ENCODE assay signal across 8 mouse cellular contexts in the genomic region with DNA sequence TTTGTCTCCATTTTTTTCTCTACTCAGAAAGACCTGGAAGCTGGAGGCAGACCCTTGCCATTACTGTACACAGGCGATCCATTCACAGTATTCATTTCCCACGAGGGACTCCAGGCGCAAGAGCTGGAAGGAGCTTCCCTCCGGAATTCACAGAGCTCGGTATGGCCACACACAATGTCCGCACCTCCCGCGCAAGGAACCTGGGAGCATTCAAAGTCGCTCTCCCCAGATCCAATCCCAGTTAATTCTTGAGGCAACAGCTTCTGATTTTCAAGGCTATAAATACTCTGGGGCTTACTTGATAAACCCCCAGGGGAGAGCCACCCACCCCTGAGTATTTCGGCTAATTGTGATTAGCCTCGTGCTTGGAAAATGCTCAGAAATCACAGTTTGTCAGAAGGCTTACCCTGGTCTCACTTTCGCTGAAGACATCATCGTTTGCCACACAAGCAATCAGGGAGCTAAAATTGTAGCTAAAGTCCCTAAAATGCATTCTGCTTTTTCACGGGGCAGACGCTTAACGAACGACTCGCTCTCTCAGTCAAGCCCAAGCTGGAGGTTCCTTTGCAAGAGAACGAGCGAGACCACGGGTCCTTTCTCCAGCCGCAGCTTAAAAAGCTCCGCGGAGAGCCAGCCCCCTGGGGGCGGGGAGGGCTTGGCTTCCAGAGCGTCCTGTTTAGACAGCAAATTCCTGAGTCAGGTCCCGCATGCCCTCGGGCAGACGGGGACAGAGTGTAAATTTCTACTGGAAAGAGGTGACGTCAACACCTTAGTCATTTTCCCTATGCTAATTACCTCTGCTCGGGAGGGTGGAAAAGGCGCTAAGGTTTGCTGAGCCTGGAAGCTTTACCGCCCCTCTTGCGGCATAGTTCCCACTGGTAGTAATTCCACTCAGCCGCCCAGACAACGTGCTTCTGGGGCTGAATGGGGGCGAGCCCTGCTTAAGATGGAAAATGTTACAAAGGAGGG. TPM values are rescaled to one million over a fixed set of nuclear protein-coding genes. Genes with fewer than 3 reads are reported as not detected.
DNase-seq lines count a peak whose midpoint lies in the region; ATAC-seq and TF ChIP-seq lines count a peak whose summit lies in the region.

No protein-coding gene starts in this region.

- TF ChIP-seq POLR2A in lung, adult 2 months (IDR thresholded peaks at IDR 0.05; ENCODE audit: borderline replicate concordance, extremely low read depth, low read depth, low read length): peak; percentile 94

- TF ChIP-seq CTCF in lung, adult 2 months (IDR thresholded peaks at IDR 0.05; ENCODE audit: insufficient read depth, low read length): no peak

- H3K4me1 ChIP-seq in lung, adult 2 months (ENCODE audit: control insufficient read depth, insufficient read depth, low read length): peaks cover 26% of the 10 kb centered on the region

- peak; percentile 84 for DNase-seq in MN1 (ENCODE audit: low spot score)
- DNase-seq in cerebellum, adult 9-10 months: peak; percentile 73
- DNase-seq in frontal cortex, adult 2 months (ENCODE audit: extremely low spot score in 1 of 2, low spot score in 1 of 2): peak; percentile 48 to 81
- DNase-seq in layer of hippocampus, adult 8-10 months (ENCODE audit: low spot score in 2 of 2): peak; percentile 50 to 59
- DNase-seq in lung, adult 2 months: peak; percentile 90
- DNase-seq in ovary, adult 18-20 months (ENCODE audit: low spot score): peak; percentile 83
- DNase-seq in urinary bladder, adult 18-20 months (ENCODE audit: low spot score in 2 of 2): peak; percentile 77 to 85

- ATAC-seq in hematopoietic stem cell, adult 5-6 weeks (replicated peaks in 1 of 2; ENCODE audit: insufficient read depth in 1 of 2, low FRiP score in 2 of 2, low TSS enrichment in 1 of 2, low read depth in 1 of 2, poor library complexity in 2 of 2, severe bottlenecking in 2 of 2): peak; percentile 63 to 66

- WGBS in lung, adult 2 months: 2% methylated on average over 37 of the region's 37 CpGs

- peak overlapping the region; percentile 65 for H3K4me3 ChIP-seq in lung, adult 2 months (replicated peaks; ENCODE audit: extremely low read depth, low read depth, low read length)

RNA-seq across cellular contexts. Expression of gene Kcne1, which starts 40.5 kb away (rescaled TPM):
- polyA plus RNA-seq in frontal cortex, adult 2 months (2012; rRNA removed): 0.02 TPM in 1 of 2 replicates, not detected in the other
- total RNA-seq in hematopoietic stem cell, adult 5-6 weeks (2017): not detected in 2 replicates
- not detected for total RNA-seq in layer of hippocampus, adult 8-10 months (2022)
- polyA plus RNA-seq in lung, adult 2 months (2012; rRNA removed): not detected in 2 replicates

Comparison
In these comparisons a context has a peak if more than half of its experiments do, and no peak if none do; other contexts are left out.
1. Peak in every context shown above with its lines: DNase-seq, ATAC-seq and H3K4me3 ChIP-seq.